Mouse (Mus musculus) ES-E14 (cell line): ENCODE results near the gene Mocs3.

ENCODE experiments used
- CHD2 ChIP-seq: IDR thresholded peaks from 2 replicates; pipeline ENCODE4 v1.6.1; 2014; ENCODE audit warnings: mild to moderate bottlenecking, low read depth, low read length, inconsistent platforms
- MAFK ChIP-seq: IDR thresholded peaks from 2 replicates; pipeline ENCODE4 v1.6.1; 2014; ENCODE audit warnings: mild to moderate bottlenecking, low read depth, low read length, inconsistent platforms; ENCODE audit not compliant: insufficient read depth
- ZNF384 ChIP-seq: IDR thresholded peaks from 2 replicates; pipeline ENCODE4 v1.6.1; 2012; ENCODE audit warnings: low read depth, low read length, inconsistent platforms

GRCm38 (mm10) chr2:168259046-168259445 is 28.6 kb downstream of the Mocs3 start:
- no peak for TF ChIP-seq ZNF384
- TF ChIP-seq MAFK, result no peak
- no peak for TF ChIP-seq CHD2
